Mouse (Mus musculus) urinary bladder, postnatal 4 days (tissue): Measurements from ENCODE around the gene Cops7a.

ENCODE experiments used
- DNase-seq, 2 experiments: peaks; one replicate each; pipeline ENCODE4 v3.0.0; 2021 to 2022; ENCODE audit warnings: low spot score in 2 of 2

Cops7a gene

DNA sequence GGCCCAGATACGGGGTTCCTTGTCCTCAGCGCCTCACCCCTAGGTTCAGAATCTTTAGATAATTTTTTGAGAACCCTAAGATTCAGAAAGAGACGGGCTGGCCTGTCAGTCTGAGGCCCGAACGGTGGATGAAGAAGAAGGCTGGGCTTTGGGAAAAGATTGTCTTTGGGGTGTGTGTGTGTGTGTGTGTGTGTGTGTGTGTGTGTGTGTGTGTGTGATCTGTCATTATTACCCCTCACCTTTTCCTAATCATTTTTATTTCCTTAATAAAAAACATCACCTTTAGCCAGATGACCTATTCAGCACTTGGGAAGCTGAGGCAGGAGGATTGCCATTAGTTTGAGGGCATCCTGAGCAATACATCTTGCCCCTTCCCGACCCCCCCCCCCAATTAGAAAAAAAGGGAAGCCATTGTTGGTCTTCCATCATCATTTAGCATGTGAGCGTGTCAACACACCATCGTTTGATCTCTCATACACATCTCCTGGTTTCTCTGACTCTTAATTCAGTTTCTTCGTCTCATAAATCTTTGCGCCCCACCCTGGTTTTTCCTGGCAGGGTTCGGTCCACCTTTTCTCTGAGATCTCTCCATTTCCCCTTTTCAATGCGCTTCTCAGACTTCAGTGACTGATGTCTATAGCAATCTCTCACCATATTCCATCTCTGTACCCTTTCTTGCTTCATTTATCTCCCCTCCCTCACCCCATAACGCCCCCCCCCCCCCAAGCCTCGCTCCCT, 46.3 kb downstream of the Cops7a start:
- DNase-seq = no peak

DNA sequence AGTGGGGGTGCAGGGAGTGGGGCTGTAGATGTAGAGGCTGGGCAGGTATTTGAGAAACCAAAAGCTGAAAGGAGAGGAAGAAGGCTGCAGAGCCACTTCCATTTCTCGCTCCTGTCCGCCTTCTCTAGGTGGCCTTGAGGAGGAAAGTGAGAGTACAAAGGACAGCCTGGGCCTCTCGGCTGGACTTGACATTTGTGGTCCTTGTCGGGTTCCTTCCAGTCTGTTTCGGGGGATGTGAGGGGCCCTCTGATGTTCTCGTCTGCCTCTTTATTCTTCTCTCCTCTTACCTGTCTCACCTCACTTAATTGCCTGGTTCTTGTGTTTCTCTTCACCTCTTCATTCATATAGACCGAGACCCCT, 47.0 kb downstream of the Cops7a start:
- no peak for DNase-seq

DNA sequence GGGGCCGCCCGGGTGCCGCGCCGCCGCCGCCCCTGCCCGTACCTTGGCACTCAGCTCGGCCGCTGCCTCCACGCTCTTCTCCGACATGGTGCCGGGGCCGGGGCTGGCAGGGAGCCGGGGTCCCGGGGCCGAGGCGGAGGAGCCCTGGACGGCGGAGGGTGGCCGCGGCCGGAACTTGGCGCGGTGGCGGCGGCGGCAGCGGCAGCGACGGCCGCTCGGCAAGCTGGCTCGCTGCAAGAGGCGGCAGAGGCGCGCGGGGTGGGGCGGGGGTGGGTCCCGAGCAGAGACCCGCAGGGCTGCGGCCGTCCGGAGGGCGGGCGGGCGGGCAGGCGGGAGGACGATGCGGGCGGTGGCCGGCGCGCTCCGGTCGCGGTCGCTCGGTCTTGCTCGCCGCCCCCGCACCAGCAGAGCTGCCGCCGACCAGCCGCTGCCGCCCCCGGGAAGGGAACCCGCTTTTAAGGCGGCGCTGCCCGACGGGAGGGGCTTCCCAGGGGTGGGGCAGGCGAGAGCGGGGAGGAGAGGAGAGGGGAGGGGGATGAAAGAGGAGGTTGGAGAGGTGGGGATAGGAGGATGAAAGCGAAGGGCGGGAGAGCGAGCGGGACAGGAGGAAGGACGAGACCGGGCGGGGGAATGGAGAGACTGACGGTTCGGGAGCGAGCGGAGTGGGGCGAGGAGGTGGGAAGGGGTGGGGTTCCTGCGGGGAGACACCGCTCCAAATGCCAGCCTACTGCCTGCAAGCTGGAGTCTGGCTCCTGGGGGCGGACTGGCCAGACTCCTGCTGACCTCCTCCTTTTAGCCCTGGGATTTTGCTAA, 47.6 kb downstream of the Cops7a start:
- peak; percentile 90 for DNase-seq

DNA sequence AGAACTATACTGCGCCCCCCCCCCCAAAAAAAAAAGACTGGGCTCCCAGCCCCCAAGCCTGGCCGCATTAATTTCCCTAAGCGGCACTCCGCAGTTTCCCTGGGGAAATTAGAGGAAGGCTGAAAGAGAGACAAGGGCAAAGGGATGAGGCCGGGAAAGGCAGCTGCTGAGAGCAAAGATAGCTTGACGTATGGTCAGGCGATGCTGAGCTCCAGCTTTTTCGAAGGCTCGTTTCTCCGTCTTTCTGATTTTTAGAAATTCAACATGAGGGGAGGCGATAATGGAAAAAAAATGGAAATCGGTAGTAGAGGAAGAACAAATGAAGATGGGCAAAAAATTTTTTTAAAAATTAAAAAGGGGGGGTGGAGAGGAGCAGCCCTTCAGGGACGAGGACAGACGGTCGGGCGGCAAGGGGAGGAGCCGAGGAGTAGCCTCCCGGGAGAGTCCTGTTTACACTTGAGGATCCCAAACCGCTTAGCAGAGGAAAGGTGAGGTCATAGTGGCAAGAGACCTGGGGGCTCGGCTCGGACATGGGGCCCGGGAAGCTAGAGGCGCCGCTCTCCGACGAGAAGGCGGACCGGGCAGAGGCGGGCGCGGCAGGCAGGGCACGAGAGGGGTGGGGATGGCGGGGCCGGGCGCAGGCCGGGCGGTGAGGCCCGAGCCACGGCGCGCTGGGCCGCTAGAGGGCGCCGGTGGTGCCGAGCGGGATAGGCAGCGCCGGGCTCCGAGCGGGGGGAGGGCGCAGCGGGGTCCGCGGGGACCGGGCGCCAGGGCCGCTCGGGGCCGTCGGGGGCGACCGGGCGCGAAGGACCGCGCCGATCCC, 48.4 kb downstream of the Cops7a start:
- DNase-seq = peak; percentile 87 to 93

DNA sequence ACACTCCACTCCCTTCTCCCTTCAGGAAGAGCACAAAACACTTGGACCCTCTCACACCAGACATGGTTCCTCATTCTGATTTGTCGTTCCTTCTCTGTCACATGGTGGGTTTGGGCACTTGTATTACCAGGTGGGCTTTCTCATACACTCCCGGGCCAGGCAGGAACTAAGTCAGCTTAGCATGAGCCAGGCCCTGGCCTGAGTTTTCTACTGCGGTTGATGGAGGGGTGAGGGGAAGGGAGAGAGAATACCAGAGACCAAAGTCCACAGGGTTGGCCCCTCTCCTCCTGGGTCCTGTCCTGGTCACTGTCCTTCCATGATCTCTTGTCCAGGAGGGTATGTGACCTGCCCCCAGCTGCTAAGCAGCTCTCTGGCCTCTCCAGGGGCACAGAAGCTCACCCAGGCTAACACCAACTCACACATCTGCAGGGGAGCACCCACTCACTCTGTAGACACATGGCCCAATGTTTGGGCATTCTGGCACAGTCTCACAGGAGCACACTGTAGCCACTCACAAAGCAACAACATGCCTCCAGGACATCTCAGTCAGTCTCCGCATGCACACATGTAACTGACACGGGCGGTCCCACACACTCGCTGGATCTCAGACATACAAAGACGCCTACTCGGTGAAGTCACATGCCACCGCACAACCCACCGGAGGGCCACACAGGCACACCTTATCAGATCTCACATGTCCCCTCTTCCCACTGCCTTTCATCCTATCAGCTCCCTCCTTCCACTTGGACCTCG, 49.2 kb downstream of the Cops7a start:
- no peak for DNase-seq

DNA sequence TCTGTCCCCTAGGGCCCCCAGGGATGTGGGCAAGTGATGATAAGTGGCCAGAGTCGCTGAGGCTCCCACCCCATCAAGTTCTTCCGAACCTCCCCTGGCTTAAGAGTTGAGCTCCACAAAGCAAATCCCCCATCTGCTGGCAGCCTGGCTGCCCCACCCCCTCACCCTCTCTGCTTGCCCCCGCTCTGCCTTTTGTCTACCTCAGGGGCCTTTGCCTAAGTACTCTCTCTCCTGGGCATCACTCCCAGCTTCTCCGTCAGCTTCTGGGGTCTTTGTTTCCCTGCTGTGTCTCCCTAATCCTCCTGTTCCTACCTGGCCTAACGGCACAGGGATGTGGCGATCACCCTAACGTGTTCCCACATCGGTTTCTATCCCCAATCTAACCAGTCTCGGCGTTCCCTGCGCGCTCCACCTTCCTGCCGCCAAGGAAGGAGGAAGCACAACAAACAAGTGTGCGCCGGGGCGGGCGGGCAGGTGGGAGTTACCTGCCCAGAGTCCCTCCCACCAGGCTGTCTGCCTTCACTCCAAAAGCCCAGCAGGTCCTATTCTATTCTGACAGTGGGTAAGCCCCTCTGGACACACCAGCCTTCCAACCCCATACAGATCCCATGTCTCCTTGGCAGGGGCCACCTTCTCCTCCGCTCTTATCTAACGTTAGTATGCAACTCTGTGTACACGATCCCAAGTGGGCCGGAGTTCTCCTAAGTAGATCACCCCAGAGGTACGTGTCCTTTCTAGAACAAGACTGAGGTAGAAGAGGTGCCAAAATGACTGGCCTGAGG, 50.0 kb downstream of the Cops7a start:
- no peak for DNase-seq

DNA sequence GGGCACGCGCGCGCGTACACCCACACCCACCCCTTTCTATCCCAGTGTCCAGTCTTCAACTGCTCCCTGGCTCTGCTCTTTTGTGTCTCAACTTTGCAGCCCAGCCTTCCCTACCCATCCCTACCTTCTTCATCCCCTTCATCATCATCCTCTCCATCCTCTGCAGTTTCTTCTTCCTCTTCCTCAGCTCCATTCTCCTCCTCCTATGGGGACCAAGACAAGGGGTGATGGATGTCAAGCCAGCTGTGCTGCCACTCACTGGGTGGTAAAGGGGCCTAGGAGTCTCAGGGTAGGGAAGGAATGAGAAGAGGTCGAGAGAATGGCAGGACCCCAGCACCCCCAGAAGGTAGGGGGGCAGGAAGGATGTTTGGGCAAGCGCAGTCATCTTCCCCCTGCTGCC, 50.8 kb downstream of the Cops7a start:
- no peak for DNase-seq

DNA sequence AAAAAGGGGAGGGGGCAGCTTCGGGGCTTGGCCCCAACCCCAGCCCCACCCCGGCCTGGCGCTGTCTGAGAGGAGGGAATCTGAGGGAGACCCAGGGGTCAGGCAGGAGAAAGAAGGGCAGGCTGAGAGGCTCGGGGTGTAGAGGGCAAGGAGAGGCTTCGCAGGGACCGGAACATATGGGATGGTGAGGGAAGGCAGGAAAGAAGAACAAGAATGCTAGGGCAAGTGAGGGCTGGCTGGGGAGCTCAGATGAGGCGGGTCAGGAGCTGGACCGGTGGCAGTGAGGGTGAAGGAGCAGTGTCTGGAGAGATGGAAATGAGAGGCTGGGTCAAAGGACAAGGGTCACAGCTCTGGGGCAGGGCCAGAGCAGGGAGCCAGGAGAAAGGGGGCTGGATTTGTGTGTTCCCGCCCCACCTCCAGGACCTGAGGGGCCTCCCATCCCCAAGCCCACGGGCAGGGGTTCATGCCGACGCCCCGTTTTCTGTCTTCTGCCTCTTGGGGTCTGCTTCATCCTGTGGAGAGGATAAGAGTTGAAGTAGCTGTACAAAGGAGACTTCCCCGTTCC, 51.5 kb downstream of the Cops7a start:
- DNase-seq = no peak

DNA sequence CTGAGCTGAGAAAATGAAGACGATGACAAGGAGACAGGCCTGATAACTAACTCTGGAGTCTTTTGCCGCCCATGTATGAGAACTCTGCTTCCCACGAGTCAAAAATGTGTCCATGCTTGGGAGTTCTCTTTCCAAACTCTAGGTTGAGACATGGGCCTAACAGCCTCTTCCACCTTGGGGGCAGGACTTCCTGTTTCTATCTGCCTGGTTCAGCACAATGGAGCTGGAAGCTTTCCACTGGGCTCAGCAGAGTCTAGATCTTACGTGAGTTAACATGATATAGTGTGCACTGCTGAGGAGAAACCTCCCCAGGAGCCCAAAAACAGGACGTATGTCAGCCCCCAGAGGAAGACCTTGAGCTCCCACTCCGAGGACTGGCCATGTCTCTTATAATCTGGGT, 52.1 kb downstream of the Cops7a start:
- DNase-seq = no peak

DNA sequence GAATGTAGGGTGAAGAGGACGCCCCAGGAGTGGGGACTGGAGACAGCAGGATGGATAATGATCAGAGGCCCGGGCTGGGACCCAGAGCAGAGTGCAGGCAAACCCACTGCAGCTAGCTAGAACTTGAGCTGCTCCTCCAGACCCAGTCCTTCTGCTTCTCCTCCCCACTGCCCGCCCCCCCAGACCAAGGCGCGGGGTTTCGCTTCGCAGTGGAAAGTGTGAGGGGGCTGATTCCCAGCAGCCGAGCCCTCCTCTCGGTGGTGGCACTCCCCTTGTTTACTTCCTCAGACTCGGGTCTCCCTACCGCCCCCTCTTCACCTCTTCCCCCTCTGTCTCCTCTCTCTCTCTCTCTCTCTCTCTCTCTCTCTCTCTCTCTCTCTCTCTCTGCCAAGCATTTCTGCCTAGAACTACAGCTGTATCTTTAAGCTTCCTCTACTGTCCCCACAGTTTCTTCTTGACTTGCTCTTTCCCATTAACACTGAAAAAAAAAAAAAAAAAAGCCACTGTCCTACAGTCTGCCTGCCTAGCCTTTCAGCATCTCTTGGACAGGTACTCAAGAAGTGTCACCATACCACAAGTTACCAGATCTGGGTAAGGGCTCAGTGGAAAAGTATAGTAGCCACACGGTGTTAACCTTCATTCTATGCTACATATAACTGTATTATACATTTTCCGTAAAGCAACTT, 53.7 kb downstream of the Cops7a start, which contains the start of gene Lag3:
TSS of gene Lag3 (minus strand) at position 173 of the 686 bp plus-strand sequence.
- no peak for DNase-seq

DNA sequence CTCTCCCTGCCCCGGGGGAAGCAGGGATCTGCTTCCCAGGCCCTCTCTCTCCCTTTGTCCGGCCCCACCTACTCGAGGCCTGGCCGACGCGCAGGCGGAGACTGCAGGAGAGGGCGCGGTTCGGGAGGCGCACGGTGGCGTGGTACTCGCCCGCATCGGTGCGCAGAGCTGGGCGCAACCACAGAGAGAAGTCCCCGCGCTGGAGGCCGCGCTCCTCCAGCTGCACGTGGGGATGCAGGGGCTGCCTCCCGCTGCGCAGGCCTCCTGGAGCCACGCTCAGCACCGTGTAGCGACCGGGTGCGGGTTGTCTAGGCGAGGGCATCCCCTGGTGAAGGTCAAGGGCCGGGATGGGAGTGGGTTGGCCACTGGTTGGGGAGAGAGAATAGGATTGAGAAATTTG, 55.3 kb downstream of the Cops7a start:
- no peak for DNase-seq
